Mouse (Mus musculus) neural tube, embryonic 15.5 days (tissue): ENCODE data around the gene B4galt5. TPM values are rescaled to one million over a fixed set of nuclear protein-coding genes. Genes with fewer than 3 reads are reported as not detected.

Experiments
- ATAC-seq: fragments of 200-750 bp; cut with Nextera tagmentation; 2 replicates; pipeline ENCODE4 v1.8.0; 2017; ENCODE audit warnings: mild to moderate bottlenecking, moderate TSS enrichment, moderate library complexity; ENCODE audit not compliant: low FRiP score
- H3K27ac ChIP-seq: fragments of 300-500 bp; sonication (generic); replicated peaks from 2 replicates; pipeline ENCODE4 v1.5.1; 2015; ENCODE audit warnings: mild to moderate bottlenecking, inconsistent platforms
- H3K27me3 ChIP-seq: fragments of 300-500 bp; sonication (generic); replicated peaks from 2 replicates; pipeline ENCODE4 v1.6.1; 2015; ENCODE audit warnings: inconsistent platforms
- H3K36me3 ChIP-seq: fragments of 300-500 bp; sonication (generic); 2 replicates; pipeline ENCODE4 v1.6.1; 2015; ENCODE audit warnings: inconsistent platforms
- H3K4me1 ChIP-seq: fragments of 300-500 bp; sonication (generic); 2 replicates; pipeline ENCODE4 v1.6.1; 2015; ENCODE audit warnings: inconsistent platforms
- H3K4me2 ChIP-seq: fragments of 300-500 bp; sonication (generic); 2 replicates; pipeline ENCODE4 v1.6.1; 2015; ENCODE audit warnings: inconsistent platforms, mild to moderate bottlenecking, moderate library complexity
- H3K4me3 ChIP-seq: fragments of 300-500 bp; sonication (generic); replicated peaks from 2 replicates; pipeline ENCODE4 v1.5.1; 2015; ENCODE audit warnings: mild to moderate bottlenecking, inconsistent platforms
- H3K9ac ChIP-seq: fragments of 300-500 bp; sonication (generic); replicated peaks from 2 replicates; pipeline ENCODE4 v1.6.1; 2015; ENCODE audit warnings: mild to moderate bottlenecking, inconsistent platforms
- H3K9me3 ChIP-seq: fragments of 300-500 bp; sonication (generic); replicated peaks from 2 replicates; pipeline ENCODE4 v1.6.1; 2016; ENCODE audit warnings: inconsistent platforms
- WGBS: fragments of 180-500 bp; shearing (Covaris S2); methylation state at CpG from one replicate; pipeline ENCODE4 v1.1.7; 2015; ENCODE audit warnings: mixed read lengths; 5-methylcytosine and 5-hydroxymethylcytosine counted together
- polyA plus RNA-seq: library from polyadenylated mRNA; unstranded; fragments of >200 nt; fragmentation: Nextera tagmentation; extraction: Ambion mirVana; gene quantifications from 2 replicates; pipeline ENCODE4 v1.2.1, GENCODE M21; 2015

B4galt5 gene
- polyA plus RNA-seq, 1 experiment from 2014 or later = 28.4 TPM

- Histone ChIP-seq H3K9me3 (no peaks in the 10 kb centered on the region), H3K4me2 (no peak overlapping the region), H3K36me3 (peaks cover 26% of the 10 kb centered on the region), H3K4me1 (peaks cover 26% of the 10 kb centered on the region), H3K27ac (no peak overlapping the region), H3K9ac (no peak overlapping the region), H3K4me3 (no peak overlapping the region), H3K27me3 (no peaks in the 10 kb centered on the region)
- ATAC-seq = no peak
- WGBS = 78% methylated on average over 12 of the region's 12 CpGs
Observed at GRCm38 (mm10) chr2:167309286-167309685, 39.7 kb downstream of the B4galt5 start.

- no peaks in the 10 kb centered on the region for H3K9me3 ChIP-seq
- H3K36me3 ChIP-seq = peaks cover 34% of the 10 kb centered on the region
- H3K4me3 ChIP-seq = no peak overlapping the region
- H3K4me1 ChIP-seq = peaks cover 16% of the 10 kb centered on the region
- ATAC-seq = no peak
- H3K9ac ChIP-seq = no peak overlapping the region; the same call in 1 of the 2 replicates
- peak overlapping the region; percentile 19; the same call in 1 of the 2 replicates for H3K4me2 ChIP-seq
- WGBS = 47% methylated on average over 12 of the region's 12 CpGs
- no peaks in the 10 kb centered on the region for H3K27me3 ChIP-seq
- H3K27ac ChIP-seq = peak overlapping the region; percentile 68
Observed at GRCm38 (mm10) chr2:167307716-167308115, 41.3 kb downstream of the B4galt5 start.

GRCm38 (mm10) chr2:167306626-167307541 is 42.1 kb downstream of the B4galt5 start:
- ATAC-seq = peak; percentile 36; the same call in 1 of the 2 replicates
- Histone ChIP-seq H3K27me3 (no peaks in the 10 kb centered on the region), H3K9me3 (no peaks in the 10 kb centered on the region), H3K36me3 (peaks cover 37% of the 10 kb centered on the region), H3K4me1 (peaks cover 16% of the 10 kb centered on the region), H3K9ac (no peak overlapping the region), H3K4me2 (no peak overlapping the region), H3K4me3 (no peak overlapping the region), H3K27ac (peak overlapping the region; percentile 68)
- 78% methylated on average over 15 of the region's 15 CpGs for WGBS

- H3K36me3 ChIP-seq = peaks cover 39% of the 10 kb centered on the region
- H3K9me3 ChIP-seq = no peaks in the 10 kb centered on the region
- H3K4me3 ChIP-seq = no peak overlapping the region
- no peaks in the 10 kb centered on the region for H3K27me3 ChIP-seq
- peaks cover 16% of the 10 kb centered on the region for H3K4me1 ChIP-seq
- no peak overlapping the region for H3K9ac ChIP-seq
- ATAC-seq = no peak
- 91% methylated on average over 4 of the region's 4 CpGs for WGBS
- H3K4me2 ChIP-seq = no peak overlapping the region
- no peak overlapping the region for H3K27ac ChIP-seq
Observed at GRCm38 (mm10) chr2:167306273-167306594, 42.7 kb downstream of the B4galt5 start.

GRCm38 (mm10) chr2:167305382-167306272 is 43.4 kb downstream of the B4galt5 start:
- Histone ChIP-seq H3K9me3 (no peaks in the 10 kb centered on the region), H3K4me2 (no peak overlapping the region), H3K4me3 (no peak overlapping the region), H3K36me3 (peaks cover 40% of the 10 kb centered on the region), H3K9ac (no peak overlapping the region), H3K27ac (no peak overlapping the region), H3K4me1 (peaks cover 16% of the 10 kb centered on the region), H3K27me3 (no peaks in the 10 kb centered on the region)
- ATAC-seq = no peak
- 94% methylated on average over 12 of the region's 13 CpGs for WGBS

GRCm38 (mm10) chr2:167304651-167305381 is 44.2 kb downstream of the B4galt5 start:
- H3K9ac ChIP-seq = no peak overlapping the region
- no peak overlapping the region for H3K27ac ChIP-seq
- WGBS = 89% methylated on average over 16 of the region's 16 CpGs
- ATAC-seq = no peak
- H3K4me2 ChIP-seq = no peak overlapping the region
- H3K36me3 ChIP-seq = peaks cover 40% of the 10 kb centered on the region
- no peak overlapping the region for H3K4me3 ChIP-seq
- no peaks in the 10 kb centered on the region for H3K9me3 ChIP-seq
- no peaks in the 10 kb centered on the region for H3K27me3 ChIP-seq
- H3K4me1 ChIP-seq = peaks cover 21% of the 10 kb centered on the region

- no peaks in the 10 kb centered on the region for H3K9me3 ChIP-seq
- H3K4me3 ChIP-seq = no peak overlapping the region
- H3K27me3 ChIP-seq = no peaks in the 10 kb centered on the region
- no peak for ATAC-seq
- H3K27ac ChIP-seq = no peak overlapping the region
- no peak overlapping the region for H3K9ac ChIP-seq
- WGBS = 87% methylated on average over 6 of the region's 6 CpGs
- H3K36me3 ChIP-seq = peaks cover 40% of the 10 kb centered on the region
- H3K4me1 ChIP-seq = peaks cover 31% of the 10 kb centered on the region
- H3K4me2 ChIP-seq = no peak overlapping the region
Observed at GRCm38 (mm10) chr2:167303806-167304205, 45.2 kb downstream of the B4galt5 start.

- no peak for ATAC-seq
- H3K27ac ChIP-seq = no peak overlapping the region
- no peaks in the 10 kb centered on the region for H3K9me3 ChIP-seq
- H3K36me3 ChIP-seq = peaks cover 40% of the 10 kb centered on the region
- H3K27me3 ChIP-seq = no peaks in the 10 kb centered on the region
- no peak overlapping the region for H3K9ac ChIP-seq
- WGBS = 93% methylated on average over 8 of the region's 8 CpGs
- H3K4me3 ChIP-seq = no peak overlapping the region
- peaks cover 34% of the 10 kb centered on the region for H3K4me1 ChIP-seq
- no peak overlapping the region for H3K4me2 ChIP-seq
Observed at GRCm38 (mm10) chr2:167303196-167303595, 45.8 kb downstream of the B4galt5 start.

GRCm38 (mm10) chr2:167302641-167303040 is 46.3 kb downstream of the B4galt5 start:
- H3K27ac ChIP-seq = no peak overlapping the region
- H3K36me3 ChIP-seq = peaks cover 40% of the 10 kb centered on the region
- H3K9me3 ChIP-seq = no peaks in the 10 kb centered on the region
- no peaks in the 10 kb centered on the region for H3K27me3 ChIP-seq
- no peak for ATAC-seq
- WGBS = 73% methylated on average over 1 of the region's 1 CpGs
- H3K4me1 ChIP-seq = peaks cover 30% of the 10 kb centered on the region
- H3K4me3 ChIP-seq = no peak overlapping the region
- no peak overlapping the region for H3K4me2 ChIP-seq
- no peak overlapping the region for H3K9ac ChIP-seq

- Histone ChIP-seq H3K4me2 (no peak overlapping the region), H3K4me3 (no peak overlapping the region), H3K9me3 (no peaks in the 10 kb centered on the region), H3K9ac (no peak overlapping the region), H3K4me1 (peaks cover 24% of the 10 kb centered on the region), H3K27me3 (no peaks in the 10 kb centered on the region), H3K27ac (no peak overlapping the region), H3K36me3 (peaks cover 40% of the 10 kb centered on the region)
- ATAC-seq = no peak
- WGBS = 93% methylated on average over 12 of the region's 12 CpGs
Observed at GRCm38 (mm10) chr2:167302031-167302430, 47.0 kb downstream of the B4galt5 start.

GRCm38 (mm10) chr2:167301601-167302000 is 47.4 kb downstream of the B4galt5 start:
- 91% methylated on average over 7 of the region's 7 CpGs for WGBS
- H3K4me3 ChIP-seq = no peak overlapping the region
- no peaks in the 10 kb centered on the region for H3K27me3 ChIP-seq
- H3K9ac ChIP-seq = no peak overlapping the region
- no peak overlapping the region for H3K4me2 ChIP-seq
- H3K36me3 ChIP-seq = peaks cover 37% of the 10 kb centered on the region
- no peak overlapping the region for H3K27ac ChIP-seq
- peaks cover 20% of the 10 kb centered on the region for H3K4me1 ChIP-seq
- ATAC-seq = no peak
- H3K9me3 ChIP-seq = no peaks in the 10 kb centered on the region
